Mouse (Mus musculus) testis, adult 2 months (tissue): ENCODE measurements around the gene Arhgef17.

Experiments used
- CTCF ChIP-seq: fragments of 200-500 bp; IDR thresholded peaks from 2 replicates; pipeline ENCODE4 v1.5.1; 2012; ENCODE audit warnings: low read depth, mild to moderate bottlenecking, inconsistent platforms, low read length, moderate library complexity; ENCODE audit not compliant: control insufficient read depth, insufficient read depth, insufficient replicate concordance
- POLR2A ChIP-seq: fragments of 200-500 bp; IDR thresholded peaks from 2 replicates; pipeline ENCODE4 v1.6.1; 2012; ENCODE audit warnings: low read depth, mild to moderate bottlenecking, inconsistent platforms, low read length, moderate library complexity; ENCODE audit not compliant: control insufficient read depth

GRCm38 (mm10) chr7:100950481-100951010 lies 18.6 kb upstream of the Arhgef17 start:
- no peak for TF ChIP-seq CTCF
- TF ChIP-seq POLR2A: no peak
